Mouse (Mus musculus) liver, embryonic 14.5 days (tissue): ENCODE data around the gene Rbpms2.

Experiments
- CTCF ChIP-seq: IDR thresholded peaks from 2 replicates; pipeline ENCODE4 v1.5.1; 2016; ENCODE audit warnings: antibody characterized with exemption, low read depth, control low read depth
- EP300 ChIP-seq: IDR thresholded peaks from 2 replicates; pipeline ENCODE4 v1.6.1; 2016; ENCODE audit warnings: antibody characterized with exemption, low read depth

GRCm38 (mm10) chr9:65702286-65702685, 72.8 kb downstream of the Rbpms2 start:
- TF ChIP-seq CTCF (no peak), EP300 (no peak)
